Mouse (Mus musculus): ENCODE measurements around the gene Trim45.

Trim45 gene

DNA sequence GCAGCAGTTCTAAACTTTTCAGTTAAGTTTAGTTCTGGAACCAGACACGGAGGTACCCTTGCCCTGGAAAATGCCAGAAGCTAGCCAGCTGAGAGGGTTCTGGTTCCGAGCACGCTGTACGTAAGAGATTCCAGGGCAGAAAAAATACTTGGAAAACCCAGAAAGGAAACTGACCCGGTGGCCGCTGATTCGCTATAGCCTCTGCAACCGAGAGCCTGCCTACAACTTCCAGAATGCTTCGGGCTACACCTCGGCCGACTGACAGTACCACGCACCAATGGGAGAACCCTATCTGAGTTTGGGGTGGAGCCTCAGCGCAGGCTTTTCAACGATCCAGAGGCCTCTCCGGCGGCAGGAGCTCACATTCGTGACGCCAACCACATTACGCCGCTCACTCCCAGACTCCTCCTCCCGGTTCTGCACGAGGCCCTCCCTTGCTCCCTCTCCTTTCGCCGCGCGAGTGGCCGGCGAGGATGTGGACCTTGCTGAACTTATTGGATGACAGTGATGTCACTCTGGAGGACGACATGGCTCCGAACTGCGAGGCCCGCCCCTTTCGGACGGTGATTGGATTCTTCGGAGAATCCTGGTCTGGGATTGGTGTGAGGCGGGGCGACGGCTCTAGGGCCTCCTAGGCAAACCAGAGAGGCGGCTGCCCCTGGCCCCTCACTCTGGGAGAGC lies at the start of gene Trim45:
Trim45 (plus strand) TSS at position 378 of the 681 bp plus-strand sequence.
- DNase-seq, result peak; percentile 100

DNA sequence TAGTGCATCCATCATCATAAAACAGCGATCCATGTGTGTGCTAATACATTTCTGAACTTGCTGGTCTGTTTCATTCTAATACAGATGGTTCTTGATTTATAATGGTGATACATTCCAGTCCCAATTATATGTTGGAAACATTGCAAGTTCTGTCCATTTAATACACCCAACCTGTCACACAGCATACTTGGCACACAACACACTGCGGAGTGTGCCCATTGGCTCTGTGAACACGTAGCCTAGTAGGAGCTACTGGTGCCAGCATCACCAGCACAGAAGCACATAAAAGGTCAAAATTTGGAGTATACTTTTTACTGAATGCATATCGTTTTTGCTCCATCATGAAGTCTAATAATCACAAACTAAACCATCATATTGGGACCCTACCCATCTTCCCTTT lies 44.9 kb upstream of the Trim45 start:
- DNase-seq, result no peak

DNA sequence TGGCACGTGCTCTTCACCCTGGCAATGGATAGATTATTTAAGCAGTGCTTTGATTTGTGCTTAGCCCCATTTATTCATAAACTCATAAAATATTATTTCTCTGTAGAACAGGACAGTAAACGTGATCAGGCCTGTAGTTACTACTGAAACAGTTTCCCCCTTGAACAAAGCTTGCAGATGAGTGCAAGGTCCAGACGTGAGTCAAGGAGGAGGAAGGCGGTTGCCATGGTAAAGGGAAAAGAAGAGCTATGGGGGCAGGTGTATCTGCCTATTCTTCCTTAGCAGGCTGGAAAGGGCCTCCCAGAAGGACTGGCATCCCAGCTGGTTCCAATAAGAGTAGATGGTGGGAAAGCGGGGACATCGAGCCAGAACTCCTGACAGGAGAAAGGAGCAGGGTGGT lies 40.6 kb upstream of the Trim45 start:
- DNase-seq, result no peak

DNA sequence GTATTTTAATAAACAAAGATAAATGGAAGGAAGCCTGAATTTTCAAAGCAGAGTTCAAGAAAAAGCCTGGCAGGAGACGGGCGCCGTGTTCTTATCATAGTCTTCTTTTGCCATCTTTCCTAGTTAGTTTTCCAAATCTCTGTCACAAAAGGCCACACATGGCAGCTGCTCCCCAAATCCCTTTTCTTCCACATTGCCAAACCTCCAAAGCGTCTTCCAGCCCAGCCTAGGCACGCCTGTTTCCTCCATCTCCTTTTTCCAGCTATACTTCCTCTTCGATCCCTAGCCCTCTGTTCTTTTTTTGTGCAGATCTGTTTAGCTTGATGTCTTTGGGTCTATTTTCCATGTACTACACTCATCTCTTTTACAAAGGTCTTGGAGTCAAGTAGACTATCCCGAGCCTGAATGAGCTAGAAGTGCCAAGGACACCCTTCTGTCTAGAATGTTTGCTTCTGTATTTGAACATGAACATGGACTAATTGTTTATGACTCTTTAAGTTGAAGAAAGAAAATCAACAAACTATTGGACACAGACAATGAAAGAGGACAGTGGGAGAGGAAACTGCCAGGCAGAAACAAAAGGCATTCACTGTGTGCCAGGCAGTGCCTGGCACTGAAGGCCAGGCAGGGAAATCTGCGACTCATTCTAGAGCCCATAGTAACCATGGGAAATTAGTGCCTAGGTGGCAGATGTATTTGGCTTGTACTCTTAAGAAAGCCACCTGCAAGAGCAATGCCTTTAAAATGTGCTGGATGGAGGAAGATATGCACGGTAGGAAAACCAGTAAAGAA lies 40.0 kb upstream of the Trim45 start:
- no peak for DNase-seq

DNA sequence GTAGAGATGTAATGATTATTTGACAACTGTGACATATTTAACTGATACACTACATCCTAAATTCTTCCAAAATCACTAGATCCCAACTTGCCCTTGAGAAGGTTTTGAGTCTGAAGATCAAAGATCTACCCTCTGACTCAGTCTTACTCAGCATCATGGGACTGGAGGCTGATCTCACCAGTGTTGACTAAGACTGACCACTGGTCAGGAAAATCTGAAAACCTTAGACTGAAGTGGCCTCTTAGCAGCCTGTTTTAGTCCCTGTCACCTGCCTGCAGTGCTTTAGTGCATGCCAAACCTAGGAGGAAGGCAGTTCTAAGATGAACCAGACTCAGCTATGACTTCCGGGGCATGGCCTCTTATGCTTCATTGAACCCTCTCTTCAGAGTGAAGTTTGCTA lies 32.8 kb upstream of the Trim45 start:
- no peak for DNase-seq

DNA sequence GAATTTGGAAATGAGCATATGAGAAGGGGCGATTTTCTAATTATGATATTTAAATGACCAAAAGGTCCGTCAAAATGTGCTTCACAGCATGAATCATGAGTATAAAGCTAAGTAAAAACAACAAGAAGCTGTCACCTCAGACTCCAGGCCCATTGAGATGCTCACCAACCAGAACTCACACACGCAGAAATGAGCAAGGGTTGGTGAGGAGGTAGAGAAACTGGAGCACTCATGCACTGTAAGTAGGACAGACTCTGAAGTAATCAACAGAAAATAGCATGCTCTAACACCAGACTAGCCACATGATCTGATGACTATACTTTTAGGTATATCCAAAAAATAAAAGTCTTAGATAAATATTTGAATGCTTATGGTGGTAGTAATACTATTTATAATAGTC lies 31.6 kb upstream of the Trim45 start:
- no peak for DNase-seq

DNA sequence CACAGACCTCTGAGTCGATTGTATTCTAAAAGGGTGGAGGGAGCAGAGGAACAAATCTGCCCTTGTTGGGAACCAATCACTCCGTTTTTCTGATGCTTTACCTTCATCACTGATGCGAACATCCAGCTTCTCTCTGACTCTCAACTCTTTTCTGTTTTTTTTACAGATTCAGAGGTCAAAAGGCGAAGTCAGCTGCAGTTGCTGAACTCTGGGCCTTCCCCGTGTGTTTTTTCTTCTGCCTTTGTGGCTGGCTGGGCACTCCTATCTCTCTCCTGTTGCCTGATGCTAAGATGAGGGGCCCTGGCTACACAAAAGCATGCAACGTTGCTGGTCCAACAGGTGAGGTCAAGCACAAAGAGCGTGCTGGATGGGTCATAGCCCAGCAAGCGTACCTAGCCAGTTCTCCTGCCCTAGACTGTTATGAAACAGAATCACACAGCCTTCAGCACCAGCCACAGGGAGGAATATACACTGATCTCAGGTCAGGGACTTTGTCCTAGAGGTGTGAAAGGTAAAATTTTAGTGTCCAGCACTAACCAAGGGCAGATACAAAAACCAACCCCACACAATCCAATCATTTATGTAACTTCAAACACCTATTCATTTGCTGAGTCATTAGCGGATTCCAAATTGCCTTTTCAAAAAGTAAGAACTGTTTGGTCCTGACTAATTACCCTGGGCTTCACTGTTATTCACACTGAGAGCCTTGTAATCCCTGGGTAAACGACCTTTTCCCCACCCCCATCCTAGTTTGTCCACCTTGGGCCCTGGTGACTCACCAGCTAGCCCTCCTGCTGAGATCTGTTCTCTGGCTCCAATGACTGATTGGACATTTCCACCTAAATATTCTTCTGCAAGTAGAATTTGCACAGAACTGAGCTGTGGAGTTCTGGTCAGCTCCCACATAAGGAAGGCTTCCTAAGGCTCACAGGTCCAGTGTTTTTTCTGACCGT lies 29.3 kb upstream of the Trim45 start:
- DNase-seq, result no peak

DNA sequence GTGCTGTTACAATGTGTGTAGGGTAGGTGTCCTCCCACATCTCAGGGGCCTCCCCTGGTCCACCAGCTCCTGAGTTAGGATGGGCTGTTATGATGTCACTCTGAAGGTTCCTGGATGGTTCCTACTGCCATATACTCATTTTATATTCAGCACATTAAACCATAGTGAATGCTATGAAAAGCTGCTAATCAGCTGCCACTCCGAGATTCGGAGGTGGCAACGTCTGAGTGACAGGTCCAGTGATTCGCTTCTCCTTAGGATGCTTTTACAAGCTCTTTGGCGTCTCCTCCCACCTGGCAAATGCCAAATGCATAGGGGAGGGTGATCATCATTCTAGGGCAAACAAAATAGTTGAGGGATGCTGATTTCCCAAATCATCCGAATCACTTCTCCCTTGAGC lies 26.5 kb upstream of the Trim45 start:
- DNase-seq, result no peak

DNA sequence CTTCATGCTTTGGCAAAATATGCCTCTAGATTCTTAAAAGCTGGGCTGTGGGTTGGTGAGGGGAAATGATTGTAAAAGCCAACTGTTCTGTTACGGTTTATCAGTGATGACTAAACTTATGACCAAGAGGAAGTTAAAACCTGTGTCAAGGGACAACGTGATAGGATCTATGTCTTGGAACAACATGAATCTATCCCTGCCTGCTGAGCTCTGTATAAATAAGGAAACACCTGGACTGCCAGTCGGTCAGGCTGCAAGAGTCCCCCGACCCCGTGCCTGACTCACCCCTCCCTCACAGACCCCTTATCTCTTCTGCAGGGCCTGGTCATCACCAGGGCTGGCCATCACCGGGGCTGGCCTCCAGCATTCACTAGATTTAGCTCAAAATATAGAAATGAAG lies 15.9 kb upstream of the Trim45 start:
- no peak for DNase-seq

DNA sequence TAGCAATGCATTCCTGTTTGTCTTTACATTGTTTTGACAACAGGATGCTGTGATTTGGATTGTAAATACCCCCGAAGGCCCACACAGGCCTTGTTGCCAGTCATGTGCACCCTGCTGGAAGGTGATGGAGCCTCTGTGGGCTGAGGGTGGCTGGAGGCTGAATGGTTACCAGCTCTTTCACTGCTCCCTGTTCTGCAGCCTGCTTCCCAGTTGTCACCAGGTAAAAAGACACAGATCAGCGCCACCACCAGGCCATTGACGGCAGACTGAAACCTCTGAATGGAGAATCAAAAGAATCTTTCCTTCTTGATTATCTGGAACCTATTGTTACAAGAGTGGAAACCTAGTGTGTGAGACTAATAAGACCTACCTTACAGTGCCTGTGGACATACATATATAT lies 15.1 kb upstream of the Trim45 start:
- peak; percentile 41 for DNase-seq

DNA sequence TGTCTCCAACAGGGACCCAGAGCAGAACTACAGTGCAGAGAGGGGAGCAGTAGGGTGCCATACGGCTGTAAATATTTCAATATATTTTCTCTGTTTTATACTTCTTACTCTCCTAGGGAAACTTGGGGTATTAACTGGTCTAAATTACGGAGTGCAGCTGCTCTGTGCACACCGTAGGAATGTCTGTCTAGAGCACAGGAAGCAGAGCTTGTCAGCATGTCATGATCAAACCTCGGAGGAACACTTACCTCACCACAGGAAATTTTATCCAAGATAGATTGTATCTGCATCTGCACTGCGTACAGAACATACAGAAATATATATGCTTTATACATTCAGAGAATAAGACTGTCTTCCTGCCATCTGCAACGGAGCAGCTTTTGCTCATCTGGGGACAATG lies 13.4 kb upstream of the Trim45 start:
- DNase-seq, result no peak

DNA sequence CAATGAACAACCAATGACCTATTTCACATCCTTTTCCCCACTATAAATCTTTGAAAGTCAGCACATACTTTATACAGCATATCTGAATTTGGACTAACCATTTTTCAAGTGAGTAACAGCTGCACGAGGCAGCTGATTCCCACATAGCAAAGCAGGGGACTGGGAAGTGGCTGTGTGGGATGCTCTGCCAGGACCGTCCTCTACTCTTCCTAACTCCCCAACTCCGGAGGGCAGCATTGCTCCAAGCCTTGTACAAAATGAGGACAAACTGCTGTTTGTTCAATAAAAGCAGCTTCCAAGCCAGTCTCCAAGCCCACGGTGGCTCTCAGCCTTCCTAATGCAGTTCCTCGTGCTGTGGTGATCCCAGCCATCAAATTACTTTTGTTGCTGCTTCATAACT lies 11.4 kb upstream of the Trim45 start:
- DNase-seq, result no peak

DNA sequence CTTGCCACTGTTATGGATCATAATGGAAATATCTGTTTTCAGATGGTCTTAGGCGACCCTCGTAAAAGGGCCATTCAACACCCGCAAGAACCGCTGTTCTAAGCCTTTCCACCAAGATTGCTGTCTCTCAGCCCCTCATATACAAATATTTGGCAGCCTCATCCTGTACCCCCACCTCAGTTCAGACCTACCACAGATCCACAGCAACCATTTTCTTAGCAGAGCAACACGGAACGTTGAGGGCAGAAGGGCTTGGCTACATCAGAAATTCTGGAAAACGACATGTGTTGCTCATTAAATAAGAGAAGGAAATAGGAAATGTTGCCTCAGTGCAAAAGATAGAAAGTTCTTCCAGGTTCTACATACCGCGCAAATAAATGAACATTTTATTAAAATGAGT lies 11.0 kb upstream of the Trim45 start:
- DNase-seq, result no peak

DNA sequence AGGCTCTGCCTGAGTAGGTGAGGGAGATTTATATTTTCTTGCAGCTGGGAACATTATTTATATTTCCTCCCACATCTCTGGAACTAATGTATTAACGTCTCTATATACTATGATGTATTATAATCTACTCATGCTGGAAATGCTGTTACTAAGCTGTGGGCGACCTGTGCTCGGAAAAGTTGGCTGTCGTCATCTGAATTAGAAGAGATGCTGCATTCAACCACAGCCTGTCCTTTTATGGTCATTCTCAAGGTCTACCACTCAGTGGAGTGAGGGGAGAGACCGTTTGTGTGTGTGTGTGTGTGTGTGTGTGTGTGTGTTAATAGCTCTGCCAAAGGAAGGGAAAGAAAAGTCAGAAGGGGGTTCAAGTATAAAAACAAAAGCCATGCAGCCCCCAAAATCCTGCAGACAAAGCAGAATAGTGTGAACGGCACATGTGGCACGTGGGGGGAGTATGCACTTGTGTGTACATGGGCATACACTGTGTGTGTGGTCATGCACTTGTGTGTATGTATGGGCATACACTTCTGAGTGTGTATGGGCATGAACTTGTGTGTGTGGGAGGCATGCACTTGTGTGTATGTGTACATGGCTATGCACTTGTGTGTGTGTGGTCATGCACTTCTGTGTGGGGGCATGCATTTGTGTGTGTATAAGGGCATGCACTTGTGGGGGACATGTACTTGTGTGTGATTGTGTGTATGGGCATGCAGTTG lies 10.3 kb upstream of the Trim45 start:
- DNase-seq, result no peak

DNA sequence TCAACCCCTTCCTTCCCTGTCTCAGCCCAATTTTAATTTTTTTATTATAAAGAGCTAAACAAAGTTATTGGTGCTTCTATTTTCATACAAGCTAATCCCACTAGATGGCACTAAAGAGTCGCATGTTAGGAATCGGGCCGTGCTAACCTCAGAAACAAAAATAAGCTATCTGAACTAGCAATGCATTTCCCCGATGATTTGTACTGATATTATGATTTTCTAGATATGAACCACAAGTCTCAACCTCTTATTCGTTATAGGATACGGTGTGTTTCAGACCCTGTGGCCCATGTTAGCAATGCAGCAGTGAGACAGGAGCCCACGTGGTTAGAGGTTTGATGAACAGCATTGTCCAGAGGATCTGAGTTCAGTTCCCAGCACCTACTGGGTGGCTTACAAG lies 5.2 kb upstream of the Trim45 start:
- peak; percentile 71 for DNase-seq

DNA sequence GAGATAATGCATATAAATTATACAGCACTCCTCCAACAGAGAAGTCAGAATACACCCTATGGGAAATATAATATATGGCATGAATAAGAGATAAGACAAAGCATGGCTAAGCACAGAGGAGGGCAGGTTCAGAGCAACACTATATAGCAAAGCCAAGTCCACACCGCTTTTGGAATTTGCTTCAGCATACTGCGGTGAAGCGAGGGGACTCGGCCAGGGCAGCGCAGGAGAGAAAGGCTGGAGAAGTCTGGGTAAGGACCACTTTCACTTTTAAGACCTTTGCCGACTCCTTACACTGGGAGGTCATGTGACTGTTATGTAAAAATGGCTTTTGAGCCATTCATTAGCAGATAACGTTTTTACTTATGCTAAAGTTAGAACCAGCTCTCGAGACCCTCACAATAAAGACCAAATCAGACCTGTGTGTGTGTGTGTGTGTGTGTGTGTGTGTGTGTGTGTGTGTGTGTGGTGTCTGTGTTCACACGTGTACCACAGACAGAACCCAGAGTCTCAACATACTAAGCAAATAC lies 1.3 kb upstream of the Trim45 start:
- no peak for DNase-seq

DNA sequence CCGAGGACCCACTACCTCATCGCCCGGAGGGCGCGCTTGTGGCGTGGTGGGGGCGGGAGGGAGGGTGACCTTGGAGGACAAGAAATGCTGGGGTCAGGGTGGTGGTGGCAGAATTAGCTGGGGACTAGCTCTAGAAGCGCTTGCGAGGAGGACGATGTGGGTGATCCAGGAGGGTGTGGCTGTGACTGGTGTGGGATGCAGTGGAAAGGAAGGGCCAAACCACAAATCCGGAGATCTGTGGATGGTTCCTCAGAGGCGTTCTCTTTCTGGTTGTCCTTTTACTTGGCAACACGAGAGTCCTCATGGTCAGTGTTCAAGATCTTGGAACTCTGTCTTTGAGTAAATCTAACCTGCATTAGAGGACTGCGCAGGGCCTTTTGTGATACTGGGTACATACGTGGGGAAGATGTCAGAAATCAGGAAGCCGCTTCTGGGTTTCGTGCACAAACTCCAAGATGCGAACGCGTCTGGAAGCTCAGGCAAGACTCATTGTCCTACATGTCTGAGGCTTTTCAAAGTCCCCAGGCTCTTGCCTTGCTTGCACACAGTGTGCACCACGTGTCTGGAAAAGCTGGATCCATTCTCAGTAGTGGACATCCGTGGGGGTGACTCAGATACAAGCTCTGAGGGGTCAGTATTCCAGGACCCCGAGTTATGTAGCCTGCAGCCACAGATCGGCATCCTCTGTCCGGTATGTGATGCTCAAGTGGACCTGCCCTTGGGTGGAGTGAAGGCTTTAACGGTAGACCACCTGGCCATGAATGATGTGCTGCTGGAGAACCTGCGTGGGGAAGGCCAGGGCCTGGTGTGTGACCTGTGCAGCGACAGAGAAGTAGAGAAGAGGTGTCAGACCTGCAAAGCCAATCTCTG lies 739 bp downstream of the Trim45 start:
- DNase-seq, result no peak

DNA sequence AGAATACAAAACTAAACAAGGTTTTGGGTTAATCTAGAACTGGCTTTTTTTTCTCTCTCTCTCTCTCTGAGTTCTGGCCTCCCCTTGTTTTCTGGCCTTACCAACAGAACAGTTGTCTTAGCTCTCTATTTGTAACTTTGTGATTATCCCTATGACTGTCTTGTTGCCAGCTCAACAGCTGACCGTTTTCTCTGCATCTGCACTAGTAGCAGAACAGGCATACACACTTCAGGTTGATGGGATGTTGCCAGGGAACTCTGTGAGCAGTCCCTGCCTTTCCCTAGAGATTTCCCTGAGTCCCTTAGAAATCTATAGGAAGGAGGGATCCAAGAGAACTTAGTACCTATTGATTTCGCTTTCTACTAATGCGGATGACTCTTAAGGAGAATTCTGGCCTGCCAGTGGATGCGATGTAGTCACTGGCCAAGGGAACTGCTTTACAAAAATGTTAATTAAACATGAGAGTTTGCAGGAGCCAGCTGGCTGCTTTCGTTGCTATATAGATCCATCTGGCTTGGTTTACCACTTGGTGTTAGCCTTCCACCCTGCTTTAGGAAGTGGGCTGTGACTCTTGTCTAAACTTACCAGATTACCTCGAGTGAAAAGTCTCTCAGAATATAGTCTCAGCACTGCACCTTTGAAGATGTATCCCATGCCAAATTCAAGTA lies 2.2 kb downstream of the Trim45 start:
- DNase-seq, result no peak

DNA sequence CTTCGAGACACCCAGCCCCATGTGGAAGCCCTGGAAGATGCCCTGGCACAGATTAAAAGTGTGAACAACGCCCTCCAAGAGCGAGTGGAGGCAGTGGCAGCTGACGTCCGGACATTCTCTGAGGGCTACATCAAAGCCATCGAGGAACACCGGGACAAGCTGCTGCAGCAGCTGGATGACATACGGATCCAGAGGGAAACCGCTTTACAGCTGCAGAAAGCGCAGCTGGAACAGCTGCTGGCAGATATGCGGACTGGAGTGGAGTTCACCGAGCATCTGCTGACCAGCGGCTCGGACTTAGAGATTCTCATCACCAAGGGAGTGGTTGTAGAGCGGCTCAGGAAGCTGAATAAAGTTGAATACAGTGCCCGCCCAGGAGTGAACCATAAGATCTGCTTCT lies 3.2 kb downstream of the Trim45 start:
- no peak for DNase-seq

DNA sequence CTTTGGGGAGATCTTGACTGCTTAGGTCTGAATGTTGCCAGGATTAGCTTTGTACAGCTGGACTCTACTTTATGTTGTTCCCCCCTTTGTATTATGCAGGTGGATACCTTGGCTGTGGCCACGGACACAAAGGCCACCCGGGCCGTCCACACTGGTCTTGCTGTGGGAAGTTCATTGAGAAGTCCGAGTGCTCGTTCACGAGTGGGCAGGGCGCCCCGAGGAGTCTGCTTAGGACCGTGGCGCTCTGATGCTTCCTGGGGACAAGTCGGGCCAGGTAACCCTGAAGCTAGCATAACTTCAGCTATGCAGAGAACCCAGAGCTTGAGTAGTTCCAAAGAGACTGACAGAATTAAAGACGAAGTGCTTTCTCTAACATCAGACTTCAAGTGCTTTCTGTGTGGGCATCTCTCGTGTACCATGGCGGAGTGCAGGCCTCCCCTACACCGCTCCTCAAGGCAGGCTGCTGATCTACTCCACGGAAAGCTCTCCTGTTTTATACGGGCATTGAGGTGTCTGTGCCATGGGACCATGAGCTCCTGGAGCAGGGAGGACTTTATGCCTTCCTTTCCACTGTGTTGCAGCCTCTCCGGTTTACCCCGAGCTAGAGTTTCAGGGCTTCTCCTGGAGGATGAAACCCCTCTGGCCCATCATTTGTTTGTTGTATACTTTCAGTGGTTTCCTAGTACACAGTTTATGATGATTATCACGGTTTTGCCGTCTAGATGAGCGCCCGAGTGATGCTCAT lies 9.5 kb downstream of the Trim45 start:
- no peak for DNase-seq
